Mouse (Mus musculus) embryonic facial prominence, embryonic 15.5 days (tissue): ENCODE measurements around the gene Taf4. TPM values are rescaled to one million over a fixed set of nuclear protein-coding genes. Genes with fewer than 3 reads are reported as not detected.

ENCODE experiments used
- ATAC-seq: fragments of 200-750 bp; cut with Nextera tagmentation; 2 replicates; pipeline ENCODE4 v1.8.0; 2017; ENCODE audit warnings: low read depth, moderate TSS enrichment; ENCODE audit not compliant: insufficient number of reproducible peaks, low FRiP score, low TSS enrichment
- H3K27ac ChIP-seq: fragments of 300-500 bp; sonication (generic); replicated peaks from 2 replicates; pipeline ENCODE4 v1.5.1; 2015; ENCODE audit warnings: mild to moderate bottlenecking, inconsistent platforms
- H3K27me3 ChIP-seq: fragments of 300-500 bp; sonication (generic); 2 replicates; pipeline ENCODE4 v1.6.1; 2015; ENCODE audit warnings: inconsistent platforms
- H3K36me3 ChIP-seq: fragments of 300-500 bp; sonication (generic); 2 replicates; pipeline ENCODE4 v1.6.1; 2015; ENCODE audit warnings: mild to moderate bottlenecking, inconsistent platforms
- H3K4me1 ChIP-seq: fragments of 300-500 bp; sonication (generic); 2 replicates; pipeline ENCODE4 v1.6.1; 2015; ENCODE audit warnings: inconsistent platforms
- H3K4me2 ChIP-seq: fragments of 300-500 bp; sonication (generic); replicated peaks from 2 replicates; pipeline ENCODE4 v1.6.1; 2015; ENCODE audit warnings: mild to moderate bottlenecking, inconsistent platforms
- H3K4me3 ChIP-seq: fragments of 300-500 bp; sonication (generic); replicated peaks from 2 replicates; pipeline ENCODE4 v1.5.1; 2015; ENCODE audit warnings: mild to moderate bottlenecking, inconsistent platforms
- H3K9ac ChIP-seq: fragments of 300-500 bp; sonication (generic); 2 replicates; pipeline ENCODE4 v1.6.1; 2015; ENCODE audit warnings: inconsistent platforms
- H3K9me3 ChIP-seq: fragments of 300-500 bp; sonication (generic); replicated peaks from 2 replicates; pipeline ENCODE4 v1.6.1; 2016; ENCODE audit warnings: inconsistent platforms
- WGBS: fragments of 180-500 bp; shearing (Covaris S2); methylation state at CpG from one replicate; pipeline ENCODE4 v1.1.7; 2015; 5-methylcytosine and 5-hydroxymethylcytosine counted together
- polyA plus RNA-seq: library from polyadenylated mRNA; unstranded; fragments of >200 nt; fragmentation: Nextera tagmentation; extraction: Ambion mirVana; gene quantifications from 2 replicates; pipeline ENCODE4 v1.2.1, GENCODE M21; 2015

Taf4 gene
- polyA plus RNA-seq, 1 experiment from 2014 or later: 2.9 TPM

DNA sequence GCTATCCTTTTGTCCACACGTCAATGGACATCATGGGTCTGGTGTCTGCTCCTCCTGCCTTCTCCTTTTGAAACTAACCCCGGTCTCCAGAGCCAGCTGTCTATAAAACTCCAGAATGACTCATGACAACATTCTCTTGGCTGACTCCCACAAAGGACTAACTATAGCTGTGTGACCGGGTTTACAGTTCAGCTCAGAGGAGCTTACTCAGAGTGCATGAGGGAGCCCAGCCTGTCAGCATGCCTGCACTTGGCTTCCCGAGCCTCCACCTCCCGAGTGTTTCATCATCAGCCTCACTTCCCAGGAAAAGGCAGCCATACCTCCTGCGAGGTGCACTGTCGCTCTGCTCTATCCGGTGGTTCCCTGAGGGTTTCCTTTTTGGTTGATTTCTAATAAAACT, 3.4 kb upstream of the Taf4 start:
- H3K27me3 ChIP-seq: no peaks in the 10 kb centered on the region
- H3K36me3 ChIP-seq: no peaks in the 10 kb centered on the region
- ATAC-seq: no peak
- no peaks in the 10 kb centered on the region for H3K9me3 ChIP-seq
- peaks cover 11% of the 10 kb centered on the region for H3K4me1 ChIP-seq
- no peak overlapping the region; the same call in 1 of the 2 replicates for H3K27ac ChIP-seq
- no peak overlapping the region for H3K9ac ChIP-seq
- WGBS: 56% methylated on average over 8 of the region's 8 CpGs
- no peak overlapping the region for H3K4me3 ChIP-seq
- no peak overlapping the region for H3K4me2 ChIP-seq

DNA sequence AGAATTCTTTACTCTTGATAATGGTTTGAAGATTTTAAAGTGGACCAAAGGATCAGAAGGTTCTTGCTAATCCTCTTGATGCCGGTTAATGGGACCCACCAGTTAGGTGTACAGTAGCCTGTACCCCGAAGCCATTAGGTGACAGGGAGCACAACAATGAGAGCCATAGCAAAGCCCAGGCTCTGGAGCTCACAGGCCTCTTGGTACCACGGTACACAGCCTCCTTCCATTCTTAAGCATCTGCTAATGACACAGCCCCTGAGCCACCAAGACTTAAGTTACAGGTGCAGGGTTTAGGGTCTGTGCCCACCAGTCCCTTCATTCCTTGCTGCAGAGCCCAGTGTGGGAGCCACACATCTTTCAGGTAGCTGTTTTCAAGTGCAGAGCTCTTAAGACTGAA, 1.8 kb upstream of the Taf4 start:
- WGBS: 71% methylated on average over 3 of the region's 3 CpGs
- Histone ChIP-seq H3K9me3 (no peaks in the 10 kb centered on the region), H3K27ac (no peak overlapping the region), H3K4me2 (no peak overlapping the region), H3K27me3 (no peaks in the 10 kb centered on the region), H3K4me3 (no peak overlapping the region), H3K36me3 (no peaks in the 10 kb centered on the region), H3K4me1 (peaks cover 26% of the 10 kb centered on the region), H3K9ac (no peak overlapping the region)
- no peak for ATAC-seq

- Histone ChIP-seq H3K4me1 (peaks cover 29% of the 10 kb centered on the region), H3K4me2 (peak overlapping the region; percentile 53), H3K27ac (peak overlapping the region; percentile 97), H3K27me3 (no peaks in the 10 kb centered on the region), H3K4me3 (peak overlapping the region; percentile 91), H3K9ac (peak overlapping the region; percentile 89; the same call in 1 of the 2 replicates), H3K9me3 (no peaks in the 10 kb centered on the region), H3K36me3 (no peaks in the 10 kb centered on the region)
- no peak for ATAC-seq
- 6% methylated on average over 10 of the region's 10 CpGs for WGBS
Observed at GRCm38 (mm10) chr2:179977344-179978025, 1.0 kb upstream of the Taf4 start.

DNA sequence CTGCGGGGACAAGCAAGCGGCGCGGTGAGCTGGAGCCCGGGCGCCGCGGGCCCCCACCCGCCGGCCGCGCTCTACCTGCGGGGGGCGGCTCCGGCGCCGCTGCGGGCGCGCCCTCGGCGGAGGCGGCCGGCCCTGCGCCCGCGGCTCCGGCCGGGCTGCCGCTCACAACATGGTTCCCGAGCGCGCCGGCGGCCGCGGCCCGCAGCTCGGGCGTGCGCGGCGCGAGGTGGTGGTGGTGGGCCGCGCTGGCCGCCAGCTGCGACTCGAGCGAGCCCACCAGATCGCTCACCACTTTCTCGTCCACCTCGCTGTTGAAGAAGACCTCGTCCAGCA, 185 bp downstream of the Taf4 start:
- H3K27me3 ChIP-seq: no peaks in the 10 kb centered on the region
- ATAC-seq: peak; percentile 19
- peak overlapping the region; percentile 90 for H3K27ac ChIP-seq
- H3K4me3 ChIP-seq: peak overlapping the region; percentile 91
- H3K36me3 ChIP-seq: no peaks in the 10 kb centered on the region
- H3K4me1 ChIP-seq: peaks cover 33% of the 10 kb centered on the region
- WGBS: 2% methylated on average over 9 of the region's 54 CpGs
- no peaks in the 10 kb centered on the region for H3K9me3 ChIP-seq
- H3K4me2 ChIP-seq: peak overlapping the region; percentile 98
- H3K9ac ChIP-seq: peak overlapping the region; percentile 78

DNA sequence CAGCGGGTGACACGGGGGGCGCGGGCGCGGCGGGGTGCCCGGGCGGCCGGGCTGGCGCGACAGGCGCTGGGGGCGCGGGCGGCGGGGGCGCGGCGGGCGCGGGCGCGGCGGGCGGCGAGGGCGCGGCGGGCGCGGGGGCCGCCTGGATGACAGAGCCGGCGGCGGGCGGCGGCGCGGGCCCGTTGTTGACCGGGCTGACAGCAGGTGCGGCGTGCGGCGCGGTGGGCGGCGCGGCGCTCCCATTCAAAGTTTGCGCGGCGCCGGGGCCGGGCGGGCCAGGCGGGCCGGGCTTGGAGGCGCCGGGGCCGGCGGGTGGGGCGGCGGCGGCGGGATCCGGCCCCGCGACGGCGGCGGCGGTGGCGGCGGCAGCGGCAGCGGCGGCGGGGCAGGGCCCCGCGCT, 595 bp downstream of the Taf4 start:
- no peak overlapping the region for H3K27ac ChIP-seq
- peak overlapping the region; percentile 91 for H3K4me3 ChIP-seq
- H3K4me2 ChIP-seq: peak overlapping the region; percentile 98
- peak overlapping the region; percentile 78 for H3K9ac ChIP-seq
- no peaks in the 10 kb centered on the region for H3K9me3 ChIP-seq
- H3K4me1 ChIP-seq: peaks cover 33% of the 10 kb centered on the region
- ATAC-seq: no peak
- H3K27me3 ChIP-seq: no peaks in the 10 kb centered on the region
- WGBS: under 1% methylated on average over 24 of the region's 82 CpGs
- no peaks in the 10 kb centered on the region for H3K36me3 ChIP-seq

DNA sequence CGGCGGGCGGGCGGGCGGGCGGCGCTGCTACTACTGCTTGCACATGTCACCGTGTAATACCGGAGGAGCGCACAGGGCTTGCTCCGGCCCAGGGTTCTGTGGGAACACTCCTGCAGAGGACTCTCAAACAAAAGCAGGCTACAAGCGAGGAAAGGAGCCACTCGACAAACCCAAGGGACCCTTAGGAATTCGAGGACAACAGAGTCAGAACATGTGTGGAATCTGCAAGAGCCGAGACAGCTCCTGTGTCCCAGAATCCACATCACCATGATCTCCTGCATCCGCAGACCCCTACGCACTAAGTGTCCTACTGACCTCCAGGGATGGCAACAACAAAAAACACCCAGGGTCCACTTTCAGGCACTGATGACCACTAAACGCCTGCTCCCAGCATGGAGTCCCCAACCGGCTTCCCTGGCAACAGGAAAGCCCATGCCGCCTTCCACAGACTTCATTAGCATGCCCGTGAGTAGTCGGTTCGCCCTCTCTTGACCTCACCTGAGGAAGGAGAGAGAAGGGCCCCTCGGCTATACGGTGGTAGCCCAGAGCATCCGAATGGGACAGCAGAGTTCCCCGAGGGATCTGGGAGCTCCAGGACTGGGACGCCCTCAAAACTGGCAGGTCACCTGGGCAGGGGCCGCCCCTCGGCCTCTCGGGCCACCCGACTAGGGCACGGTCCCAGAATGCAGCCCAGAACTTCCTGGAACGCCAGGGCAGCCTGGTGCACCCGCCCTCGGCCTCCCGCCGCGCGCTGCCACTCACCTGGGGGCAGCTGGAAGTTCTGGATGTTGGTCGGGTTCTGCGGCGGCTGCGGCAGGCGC, 1.6 kb downstream of the Taf4 start:
- Histone ChIP-seq H3K27me3 (no peaks in the 10 kb centered on the region), H3K36me3 (no peaks in the 10 kb centered on the region), H3K4me1 (peaks cover 36% of the 10 kb centered on the region), H3K27ac (no peak overlapping the region), H3K9ac (peak overlapping the region; percentile 40), H3K9me3 (no peaks in the 10 kb centered on the region), H3K4me3 (peak overlapping the region; percentile 91), H3K4me2 (peak overlapping the region; percentile 98)
- 2% methylated on average over 45 of the region's 45 CpGs for WGBS
- no peak for ATAC-seq

DNA sequence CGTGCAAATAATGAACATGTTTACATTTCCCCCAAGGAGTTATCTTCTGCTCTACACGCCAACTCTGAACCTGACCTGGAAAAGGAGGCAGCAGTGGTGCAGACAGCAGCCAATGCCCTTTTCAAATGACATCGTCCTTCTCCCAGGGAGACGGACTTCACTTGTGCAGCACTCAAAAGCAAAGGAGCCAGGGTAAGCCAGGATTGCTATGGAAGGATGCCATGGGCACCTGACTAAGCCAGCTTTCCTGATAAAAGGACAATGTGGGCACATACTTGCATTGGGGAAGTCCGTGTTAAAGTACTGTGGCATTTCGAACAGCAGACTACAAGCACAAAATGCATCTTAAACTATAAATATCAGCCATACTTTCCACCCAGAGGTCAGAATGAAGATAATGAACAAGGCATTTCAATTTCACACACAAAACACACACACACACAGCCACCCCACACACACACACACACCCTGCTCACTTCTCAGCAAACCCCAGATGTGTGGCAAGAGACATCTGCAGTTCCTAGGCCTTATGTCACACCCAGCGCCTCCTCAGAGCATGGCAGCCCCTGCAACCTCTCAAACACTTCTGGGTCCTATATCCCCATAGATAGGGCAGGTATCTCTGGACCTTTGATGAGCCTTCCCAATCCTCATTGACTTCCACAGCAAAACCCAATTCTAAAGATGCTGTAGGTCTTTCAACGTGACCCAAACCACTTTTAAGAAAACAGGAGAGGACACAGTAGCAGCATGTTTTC, 2.4 kb downstream of the Taf4 start:
- Histone ChIP-seq H3K4me1 (peaks cover 36% of the 10 kb centered on the region), H3K4me2 (peak overlapping the region; percentile 98), H3K9ac (no peak overlapping the region), H3K4me3 (peak overlapping the region; percentile 91), H3K27ac (no peak overlapping the region), H3K36me3 (no peaks in the 10 kb centered on the region), H3K9me3 (no peaks in the 10 kb centered on the region), H3K27me3 (no peaks in the 10 kb centered on the region)
- no peak for ATAC-seq
- 41% methylated on average over 8 of the region's 8 CpGs for WGBS

- peaks cover 39% of the 10 kb centered on the region for H3K4me1 ChIP-seq
- no peak overlapping the region for H3K27ac ChIP-seq
- H3K4me3 ChIP-seq: no peak overlapping the region
- WGBS: 52% methylated on average over 2 of the region's 2 CpGs
- H3K9me3 ChIP-seq: no peaks in the 10 kb centered on the region
- no peak overlapping the region for H3K4me2 ChIP-seq
- no peak for ATAC-seq
- H3K27me3 ChIP-seq: no peaks in the 10 kb centered on the region
- no peak overlapping the region for H3K9ac ChIP-seq
- no peaks in the 10 kb centered on the region for H3K36me3 ChIP-seq
Observed at GRCm38 (mm10) chr2:179972406-179972805, 4.0 kb downstream of the Taf4 start.

GRCm38 (mm10) chr2:179971891-179972290, 4.6 kb downstream of the Taf4 start:
- H3K4me3 ChIP-seq: no peak overlapping the region
- H3K9ac ChIP-seq: no peak overlapping the region
- ATAC-seq: no peak
- no peaks in the 10 kb centered on the region for H3K36me3 ChIP-seq
- H3K9me3 ChIP-seq: no peaks in the 10 kb centered on the region
- no peak overlapping the region for H3K4me2 ChIP-seq
- H3K27ac ChIP-seq: no peak overlapping the region
- no peaks in the 10 kb centered on the region for H3K27me3 ChIP-seq
- WGBS: 72% methylated on average over 2 of the region's 2 CpGs
- H3K4me1 ChIP-seq: peaks cover 41% of the 10 kb centered on the region

DNA sequence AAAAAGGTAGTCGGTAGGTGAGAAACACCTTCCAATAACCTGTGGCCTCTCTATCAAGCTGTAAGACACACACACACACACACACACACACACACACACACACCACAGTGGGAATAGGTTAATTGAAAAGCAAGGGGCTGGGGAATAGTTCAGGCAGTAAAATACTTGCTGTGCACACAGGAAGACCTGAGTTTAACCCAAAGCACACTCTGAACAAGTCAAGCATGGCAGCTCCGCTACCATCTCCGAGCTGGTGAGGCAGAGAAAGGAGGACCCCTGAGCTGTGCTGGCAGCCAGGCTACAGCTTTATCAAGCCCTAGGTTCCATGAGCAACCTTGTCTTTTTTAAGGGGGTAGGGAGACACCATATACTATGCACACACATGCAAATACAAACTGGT, 7.3 kb downstream of the Taf4 start:
- no peak overlapping the region for H3K9ac ChIP-seq
- no peaks in the 10 kb centered on the region for H3K27me3 ChIP-seq
- H3K4me3 ChIP-seq: no peak overlapping the region
- no peak overlapping the region for H3K27ac ChIP-seq
- 88% methylated on average over 3 of the region's 3 CpGs for WGBS
- H3K4me2 ChIP-seq: no peak overlapping the region
- peaks cover 31% of the 10 kb centered on the region for H3K4me1 ChIP-seq
- H3K9me3 ChIP-seq: no peaks in the 10 kb centered on the region
- ATAC-seq: no peak
- no peaks in the 10 kb centered on the region for H3K36me3 ChIP-seq

DNA sequence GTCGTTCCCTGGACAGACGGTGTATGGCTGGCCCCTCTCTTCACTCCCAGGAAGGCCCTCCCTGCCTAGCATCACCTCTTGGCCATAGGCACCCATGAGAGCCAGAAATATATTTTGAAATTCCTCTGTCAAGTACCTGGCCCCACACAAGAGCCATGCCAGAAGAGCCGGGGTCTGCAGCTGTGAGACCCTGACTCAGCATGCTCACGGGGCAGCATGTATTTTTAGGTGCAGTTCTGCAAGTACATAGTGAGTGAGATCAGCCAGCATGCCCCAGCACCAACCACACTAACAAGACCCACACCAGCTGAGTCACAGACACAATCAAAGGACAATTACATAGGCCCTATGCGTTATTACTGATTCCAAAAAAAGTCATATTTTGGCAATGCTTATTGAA, 8.8 kb downstream of the Taf4 start:
- ATAC-seq: no peak
- 71% methylated on average over 5 of the region's 5 CpGs for WGBS
- H3K4me3 ChIP-seq: no peak overlapping the region
- peaks cover 20% of the 10 kb centered on the region for H3K4me1 ChIP-seq
- H3K36me3 ChIP-seq: no peaks in the 10 kb centered on the region
- no peak overlapping the region for H3K9ac ChIP-seq
- no peaks in the 10 kb centered on the region for H3K9me3 ChIP-seq
- no peak overlapping the region for H3K27ac ChIP-seq
- no peaks in the 10 kb centered on the region for H3K27me3 ChIP-seq
- H3K4me2 ChIP-seq: no peak overlapping the region
